Mouse (Mus musculus): ENCODE measurements around the gene Tmc1. TPM values are rescaled to one million over a fixed set of nuclear protein-coding genes. Genes with fewer than 3 reads are reported as not detected.

The Tmc1 gene
- total and polyA plus RNA-seq, 3 experiments: 0.11 to 0.27 TPM; not detected in 1

GRCm38 (mm10) chr19:20910356-20910755 is 43.6 kb downstream of the Tmc1 start:
- Histone ChIP-seq H3K27ac (ENCODE audit: insufficient read depth, low read depth) (no peak overlapping the region), H3K9ac (ENCODE audit: insufficient read depth, low read depth) (no peak overlapping the region), H3K9me3 (replicated peaks; ENCODE audit: low read length) (no peaks in the 10 kb centered on the region), H3K4me3 (replicated peaks in 1 of 3; ENCODE audit: low read depth in 2 of 3, low read length in 2 of 3, poor library complexity in 1 of 3) (no peak overlapping the region), H3K36me3 (replicated peaks in 1 of 2; ENCODE audit: control insufficient read depth in 1 of 2, insufficient read depth in 1 of 2, low read length in 1 of 2) (no peaks in the 10 kb centered on the region), H3K4me2 (ENCODE audit: insufficient read depth, low read depth, poor library complexity, severe bottlenecking) (no peak overlapping the region), H3K4me1 (ENCODE audit: control insufficient read depth in 1 of 2, insufficient read depth in 2 of 2) (no peaks in the 10 kb centered on the region), H3K79me2 (replicated peaks; ENCODE audit: control insufficient read depth, extremely low read depth, insufficient read depth, poor library complexity, severe bottlenecking) (no peaks in the 10 kb centered on the region), H3K27me3 (replicated peaks) (no peaks in the 10 kb centered on the region)
- dilution Hi-C loops (cut with MboI; ENCODE audit: extremely low pct_ligation_motif_present, extremely low pct_unique_long_range_greater_than_20kb, low sequenced_read_pairs) (no loop called here), in situ Hi-C loops (cut with MboI; ENCODE audit: low pct_ligation_motif_present, low pct_unique_long_range_greater_than_20kb, low sequenced_read_pairs) (no loop called here)
- no peak for DNase-seq (ENCODE audit: extremely low read depth)
- no peak for TF ChIP-seq ZNF384 (IDR thresholded peaks at IDR 0.05; ENCODE audit: low read depth, low read length)
- no peak for TF ChIP-seq PAX5 (IDR thresholded peaks at IDR 0.05; ENCODE audit: low read length)
- TF ChIP-seq ZC3H11A (IDR thresholded peaks at IDR 0.05; ENCODE audit: low read depth, low read length): no peak
- no peak for TF ChIP-seq UBTF (IDR thresholded peaks at IDR 0.05; ENCODE audit: low read depth, low read length)
- TF ChIP-seq E2F4 (IDR thresholded peaks at IDR 0.05; ENCODE audit: insufficient replicate concordance, low read depth, low read length): no peak
- TF ChIP-seq TBP (conservative IDR thresholded peaks at IDR 0.05; ENCODE audit: low read depth, low read length): no peak
- no peak for TF ChIP-seq ELF1 (IDR thresholded peaks at IDR 0.05; ENCODE audit: low read depth, low read length)
- TF ChIP-seq IRF4 (IDR thresholded peaks at IDR 0.05; ENCODE audit: low read depth, low read length): no peak
- TF ChIP-seq MAZ (IDR thresholded peaks at IDR 0.05; ENCODE audit: low read depth, low read length): no peak
- TF ChIP-seq MAFK (IDR thresholded peaks at IDR 0.05; ENCODE audit: insufficient replicate concordance, low read length): no peak
- TF ChIP-seq JUND (conservative IDR thresholded peaks at IDR 0.05; ENCODE audit: low read depth, low read length): no peak
- no peak for TF ChIP-seq TCF12 (IDR thresholded peaks at IDR 0.05; ENCODE audit: low read depth, low read length)
- TF ChIP-seq MEF2A (IDR thresholded peaks at IDR 0.05; ENCODE audit: borderline replicate concordance, low read depth, low read length): no peak
- TF ChIP-seq SIN3A (IDR thresholded peaks at IDR 0.05; ENCODE audit: low read length): no peak
- TF ChIP-seq ZKSCAN1 (IDR thresholded peaks at IDR 0.05; ENCODE audit: borderline replicate concordance, low read depth, low read length): no peak
- TF ChIP-seq MAX (IDR thresholded peaks at IDR 0.05; ENCODE audit: low read length): no peak
- no peak for TF ChIP-seq SMC3 (IDR thresholded peaks at IDR 0.05; ENCODE audit: low read depth, low read length)

GRCm38 (mm10) chr19:20881205-20881604 is 72.8 kb downstream of the Tmc1 start:
- no peak for TF ChIP-seq POLR2A (IDR thresholded peaks at IDR 0.05; ENCODE audit: low read depth, low read length)
- TF ChIP-seq ELF1 (IDR thresholded peaks at IDR 0.05; ENCODE audit: low read depth, low read length): no peak
- no peak for TF ChIP-seq KAT2A (IDR thresholded peaks at IDR 0.05; ENCODE audit: insufficient replicate concordance, low read length)
- no peak for TF ChIP-seq MAZ (IDR thresholded peaks at IDR 0.05; ENCODE audit: low read depth, low read length)
- in situ Hi-C loops (cut with MboI; ENCODE audit: low pct_ligation_motif_present, low pct_unique_long_range_greater_than_20kb, low sequenced_read_pairs) (no loop called here), dilution Hi-C loops (cut with MboI; ENCODE audit: extremely low pct_ligation_motif_present, extremely low pct_unique_long_range_greater_than_20kb, low sequenced_read_pairs) (no loop called here)
- Histone ChIP-seq H3K79me2 (replicated peaks; ENCODE audit: control insufficient read depth, extremely low read depth, insufficient read depth, poor library complexity, severe bottlenecking) (no peaks in the 10 kb centered on the region), H3K36me3 (replicated peaks in 1 of 2; ENCODE audit: control insufficient read depth in 1 of 2, insufficient read depth in 1 of 2, low read length in 1 of 2) (no peaks in the 10 kb centered on the region), H3K27ac (ENCODE audit: insufficient read depth, low read depth) (no peak overlapping the region), H3K4me1 (ENCODE audit: control insufficient read depth in 1 of 2, insufficient read depth in 2 of 2) (peaks cover 0 to 4% of the 10 kb centered on the region in 2 experiments; a peak in 1 of 4 replicates), H3K27me3 (replicated peaks) (no peaks in the 10 kb centered on the region), H3K9ac (ENCODE audit: insufficient read depth, low read depth) (no peak overlapping the region), H3K9me3 (replicated peaks; ENCODE audit: low read length) (peaks cover 2% of the 10 kb centered on the region), H3K4me3 (replicated peaks in 1 of 3; ENCODE audit: low read depth in 2 of 3, low read length in 2 of 3, poor library complexity in 1 of 3) (no peak overlapping the region), H3K4me2 (ENCODE audit: insufficient read depth, low read depth, poor library complexity, severe bottlenecking) (no peak overlapping the region)
- no peak for DNase-seq (ENCODE audit: extremely low read depth)

Measured in CH12.LX (cell line).